Mouse (Mus musculus) gonadal fat pad, adult 2 months (tissue): ENCODE results near the gene Luzp1. TPM values are rescaled to one million over a fixed set of nuclear protein-coding genes. Genes with fewer than 3 reads are reported as not detected.

ENCODE experiments used
- DNase-seq: peaks from one replicate; pipeline ENCODE4 v3.0.0-alpha.2; 2012; ENCODE audit warnings: low read depth
- polyA plus RNA-seq: library from polyadenylated mRNA; depleted of rRNA; stranded (reverse); fragments of >200 nt; gene quantifications from 2 replicates; pipeline ENCODE4 v1.2.3, GENCODE M21; 2012

The Luzp1 gene
- polyA plus RNA-seq, 1 experiment: 14.9 TPM

- no peak for DNase-seq
Measured at GRCm38 (mm10) chr4:136462086-136462838, 7.3 kb upstream of the Luzp1 start, which contains the start of gene 6030445D17Rik. TSS of gene 6030445D17Rik (plus strand) at chr4:136462250.

GRCm38 (mm10) chr4:136462839-136463178 is 6.8 kb upstream of the Luzp1 start:
- DNase-seq: no peak

DNA sequence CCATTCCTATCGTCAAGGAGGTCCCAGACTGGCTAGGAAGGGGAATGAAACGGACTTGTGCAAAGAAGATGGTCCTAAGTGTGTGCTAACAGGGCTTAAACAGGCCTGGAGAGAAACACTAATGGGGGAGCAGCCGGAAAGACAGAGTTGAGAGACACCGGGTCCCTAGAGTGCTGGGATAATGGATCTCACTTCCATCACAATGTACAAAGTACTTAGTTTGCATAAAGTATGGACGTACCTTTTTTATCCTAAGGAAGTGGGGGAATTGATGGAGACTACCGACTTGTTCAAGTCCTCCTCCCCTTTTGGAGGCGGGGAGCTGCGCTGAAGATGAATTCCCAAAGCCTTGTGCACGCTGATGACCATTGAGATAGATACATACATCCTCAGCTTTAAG is 6.1 kb upstream of the Luzp1 start:
- no peak for DNase-seq

- no peak for DNase-seq
Measured at GRCm38 (mm10) chr4:136466226-136466625, 3.3 kb upstream of the Luzp1 start.

- peak; percentile 84 for DNase-seq
Measured at GRCm38 (mm10) chr4:136468553-136469327, 821 bp upstream of the Luzp1 start.

- no peak for DNase-seq
Measured at GRCm38 (mm10) chr4:136469941-136470346, 383 bp downstream of the Luzp1 start.

GRCm38 (mm10) chr4:136470347-136471071 is 948 bp downstream of the Luzp1 start:
- peak; percentile 30 for DNase-seq

- DNase-seq: no peak
Measured at GRCm38 (mm10) chr4:136476692-136477091, 7.1 kb downstream of the Luzp1 start.

DNA sequence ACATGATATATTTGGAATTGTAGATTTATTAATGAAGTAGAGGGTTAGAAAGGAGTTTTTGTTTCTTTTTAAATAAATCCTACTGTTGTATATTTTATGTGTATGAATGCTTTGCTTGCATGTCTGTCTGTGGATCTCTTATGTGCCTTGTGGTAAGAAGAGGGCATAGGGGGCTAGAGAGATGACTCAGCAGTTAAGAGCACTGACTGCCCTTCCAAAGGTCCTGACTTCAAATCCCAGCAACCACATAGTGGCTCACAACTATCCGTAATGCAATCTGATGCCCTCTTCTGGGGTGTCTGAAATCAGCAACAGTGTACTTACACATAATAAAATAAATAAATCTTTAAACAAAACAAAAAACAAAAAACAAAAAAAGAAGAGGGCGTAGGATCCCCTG is 17.0 kb downstream of the Luzp1 start:
- DNase-seq: no peak

- no peak for DNase-seq
Measured at GRCm38 (mm10) chr4:136495993-136496392, 26.4 kb downstream of the Luzp1 start.

- peak; percentile 77 for DNase-seq
Measured at GRCm38 (mm10) chr4:136505426-136506215, 36.1 kb downstream of the Luzp1 start.

- no peak for DNase-seq
Measured at GRCm38 (mm10) chr4:136509857-136510256, 40.3 kb downstream of the Luzp1 start.

- DNase-seq: no peak
Measured at GRCm38 (mm10) chr4:136511708-136512107, 42.1 kb downstream of the Luzp1 start.

DNA sequence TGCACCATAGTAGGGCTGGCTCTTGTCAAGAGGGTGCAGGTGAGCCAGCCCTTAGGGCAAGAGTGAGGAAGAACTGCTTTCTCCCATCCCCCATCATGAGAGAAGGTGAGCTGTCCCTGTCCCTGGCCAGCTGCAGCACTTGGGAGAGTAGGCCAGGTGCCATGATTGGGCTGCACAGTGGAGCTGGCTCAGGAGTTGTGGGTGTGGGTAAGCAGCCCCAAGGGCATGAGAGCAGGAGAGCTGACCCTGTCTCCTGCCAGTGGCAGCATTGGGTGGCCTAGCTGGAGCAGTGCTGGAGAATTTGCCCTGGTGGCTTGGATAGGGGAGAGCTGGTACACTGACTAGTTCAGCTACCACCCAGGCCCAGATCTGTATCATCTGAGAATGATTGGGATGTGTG is 43.3 kb downstream of the Luzp1 start:
- no peak for DNase-seq

- DNase-seq: no peak
Measured at GRCm38 (mm10) chr4:136518141-136518540, 48.6 kb downstream of the Luzp1 start.

DNA sequence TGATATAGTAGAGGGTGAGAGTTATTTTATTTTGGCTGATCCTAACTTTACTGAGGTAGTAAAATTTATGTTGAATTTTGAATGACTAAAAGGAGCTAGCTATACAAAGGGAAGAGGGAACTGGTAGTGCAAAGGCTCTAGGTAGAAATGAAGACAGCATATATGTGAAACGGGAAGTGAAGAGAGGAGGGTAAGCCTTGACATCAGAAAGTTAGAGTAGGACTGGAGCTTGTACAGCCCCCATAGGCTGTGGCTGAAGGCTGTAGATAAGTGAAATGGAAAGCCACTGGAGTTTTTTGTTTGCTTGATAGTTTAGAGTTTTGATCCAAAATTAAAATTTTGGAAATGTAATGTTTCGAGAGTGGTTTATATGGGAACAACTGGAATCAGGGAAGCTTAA is 49.0 kb downstream of the Luzp1 start:
- no peak for DNase-seq

- no peak for DNase-seq
Measured at GRCm38 (mm10) chr4:136519866-136520265, 50.3 kb downstream of the Luzp1 start.

- no peak for DNase-seq
Measured at GRCm38 (mm10) chr4:136521898-136522297, 52.3 kb downstream of the Luzp1 start.

- DNase-seq: no peak
Measured at GRCm38 (mm10) chr4:136524309-136524708, 54.7 kb downstream of the Luzp1 start.

DNA sequence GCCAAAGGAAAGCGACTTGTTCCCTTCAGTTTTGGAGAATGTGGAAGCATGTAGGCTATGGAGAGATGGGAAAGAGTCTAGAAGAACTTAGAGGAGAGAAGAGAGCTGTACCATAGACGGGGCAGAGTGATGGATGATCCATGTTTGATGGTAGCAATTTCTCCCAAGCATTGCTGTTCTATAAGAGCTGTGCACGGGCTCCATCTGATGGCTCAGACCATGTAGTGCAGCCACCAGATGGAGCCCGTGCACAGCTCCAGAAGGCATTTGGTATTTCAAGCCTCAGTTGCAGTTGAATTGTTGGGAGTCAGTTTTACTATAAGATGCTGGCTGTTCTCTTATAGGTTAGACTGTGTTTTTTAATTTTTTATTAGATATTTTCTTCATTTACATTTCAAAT is 56.9 kb downstream of the Luzp1 start:
- DNase-seq: no peak

- no peak for DNase-seq
Measured at GRCm38 (mm10) chr4:136545151-136545550, 75.6 kb downstream of the Luzp1 start.
